Mouse (Mus musculus): ENCODE data around the gene Atp1b1. TPM values are rescaled to one million over a fixed set of nuclear protein-coding genes. Genes with fewer than 3 reads are reported as not detected.

The Atp1b1 gene
- polyA plus RNA-seq, 1 experiment: 35.2 TPM

DNA sequence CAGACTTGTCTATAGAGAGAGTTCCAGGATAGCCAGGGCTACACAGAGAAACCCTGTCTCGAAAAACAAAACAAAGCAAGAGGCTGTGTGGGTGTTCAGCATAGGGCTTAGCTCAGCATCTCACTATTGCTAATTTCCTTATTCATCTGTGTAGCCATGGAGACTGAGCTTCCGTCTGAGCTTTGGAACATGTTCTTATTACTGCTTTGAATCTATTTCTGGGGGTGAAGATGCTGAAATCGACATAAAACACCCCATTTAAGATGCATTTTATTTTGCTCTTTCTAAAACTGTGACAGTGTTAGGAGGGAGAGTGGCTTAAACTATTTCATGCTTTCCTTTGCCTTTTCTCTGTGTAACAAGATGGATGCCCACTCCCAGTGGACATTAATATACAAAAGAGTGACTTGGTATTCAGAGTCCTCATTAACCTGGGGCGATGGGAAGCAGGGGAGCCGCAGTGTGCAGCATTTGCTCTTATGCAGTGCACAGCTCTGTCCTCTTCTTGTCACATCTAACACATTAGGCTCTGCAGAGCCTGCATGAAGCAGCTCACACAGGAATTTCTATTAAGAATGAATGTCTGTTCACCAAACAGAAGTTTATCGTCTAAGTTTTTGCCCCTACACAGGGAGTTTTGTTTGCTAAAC, 62.9 kb downstream of the Atp1b1 start:
- no peak for DNase-seq (ENCODE audit: low read depth)

DNA sequence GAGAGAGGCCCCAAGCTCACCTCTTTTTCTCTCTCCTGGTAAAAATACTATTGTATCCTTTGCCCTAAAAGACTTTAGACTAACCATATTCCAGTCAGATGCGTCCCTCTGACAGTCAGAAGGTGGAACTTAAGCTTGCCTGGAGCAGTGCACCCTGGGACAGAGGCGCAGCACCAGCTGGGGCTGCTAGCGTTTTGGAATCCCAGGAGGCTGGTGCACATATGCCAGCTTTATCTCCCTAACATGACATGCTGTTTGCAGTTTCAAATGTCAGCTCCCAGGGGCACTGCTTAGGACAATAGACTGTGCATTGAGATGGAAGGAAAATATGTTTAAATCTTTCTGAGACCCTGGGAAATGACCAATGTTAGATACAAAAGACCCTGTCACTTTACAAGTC, 66.0 kb downstream of the Atp1b1 start:
- no peak for DNase-seq (ENCODE audit: low read depth)

DNA sequence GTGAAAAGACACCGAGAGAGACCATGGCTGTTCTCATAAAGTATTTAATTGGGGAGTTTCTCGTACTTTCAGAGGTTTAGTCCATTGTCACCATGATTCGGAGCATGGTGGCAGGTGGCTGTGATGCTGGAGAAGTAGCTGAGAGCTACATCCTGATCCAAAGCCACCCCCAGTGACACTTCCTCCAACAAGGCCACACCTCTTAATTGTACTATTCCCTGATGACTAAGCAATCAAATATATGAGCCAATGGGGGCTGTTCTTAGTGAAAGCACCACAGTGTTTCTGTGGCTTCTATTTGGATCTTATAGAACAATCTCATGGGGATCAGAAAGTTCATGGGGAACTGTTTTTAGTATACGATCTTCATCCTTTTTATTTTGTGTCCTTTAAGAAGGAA, 68.4 kb downstream of the Atp1b1 start:
- no peak for DNase-seq (ENCODE audit: low read depth)

Other genes starting within 250 kb of the Atp1b1 start
- gene Slc19a2, start 209.3 kb downstream of the Atp1b1 start, polyA plus RNA-seq (2012; rRNA removed): 15.6 and 17.7 TPM in 2 replicates
- 3.2 and 4.3 TPM in 2 replicates for gene Ccdc181, start 182.8 kb downstream of the Atp1b1 start, polyA plus RNA-seq (2012; rRNA removed)
- gene Nme7, start 154.2 kb downstream of the Atp1b1 start, polyA plus RNA-seq (2012; rRNA removed): 9.1 and 9.6 TPM in 2 replicates
- gene Blzf1, start 150.9 kb downstream of the Atp1b1 start, polyA plus RNA-seq (2012; rRNA removed): 8.0 and 8.7 TPM in 2 replicates